Mouse (Mus musculus) lung, postnatal 0 days (tissue): ENCODE measurements around the gene Tfr2.

ENCODE experiments used
- CTCF ChIP-seq: IDR thresholded peaks from 2 replicates; pipeline ENCODE4 v1.5.1; 2016; ENCODE audit warnings: antibody characterized with exemption, mild to moderate bottlenecking
- EP300 ChIP-seq: IDR thresholded peaks from 2 replicates; pipeline ENCODE4 v1.6.1; 2016; ENCODE audit warnings: antibody characterized with exemption, mild to moderate bottlenecking, control low read depth

GRCm38 (mm10) chr5:137600281-137600618 is 30.6 kb downstream of the Tfr2 start:
- no peak for TF ChIP-seq CTCF
- no peak for TF ChIP-seq EP300
